ENCODE assay signal across 10 mouse cellular contexts in genomic region chr11:6410050-6410602, GRCm38 (mm10). TPM values are rescaled to one million over a fixed set of nuclear protein-coding genes. Genes with fewer than 3 reads are reported as not detected.
A peak's percentile ranks its signal among the peaks of the same experiment; 100 is the strongest.
DNase-seq lines count a peak whose midpoint lies in the region; ATAC-seq and TF ChIP-seq lines count a peak whose summit lies in the region.
"Had no signal": no experiment of that assay in that cellular context is flagged by ENCODE, and none has a peak within 500 bp of the region (broad histone marks: within the 10 kb centered on the region; RNA-seq: fewer than 3 reads in every experiment).

No protein-coding gene starts in this region.

- 49% methylated on average over 5 of the region's 5 CpGs for WGBS in embryonic facial prominence, embryonic 14.5 days

- intact Hi-C loops in left cerebral cortex, adult 2 months (cut with DNase I), result loop anchor here (2.0 kb wide), 1 partner anchor 43 kb away; no protein-coding TSS in a partner anchor

- peaks cover 21% of the 10 kb centered on the region for H3K36me3 ChIP-seq in G1E (replicated peaks)
- H3K36me3 ChIP-seq in embryonic facial prominence, embryonic 14.5 days (ENCODE audit: control insufficient read depth, insufficient read depth, low read length), result peaks cover 4% of the 10 kb centered on the region

- no peak for TF ChIP-seq CTCF in left cerebral cortex, adult 2 months (IDR thresholded peaks at IDR 0.05)
- TF ChIP-seq CTCF in G1E (IDR thresholded peaks at IDR 0.05; ENCODE audit: low read depth, low read length), result no peak

- DNase-seq in left cerebral cortex, adult 2 months (ENCODE audit: extremely low spot score in 1 of 2, low spot score in 2 of 2), result no peak
- DNase-seq in left cerebral cortex, adult 18-20 months (ENCODE audit: low spot score in 2 of 2), result no peak
- DNase-seq in G1E (ENCODE audit: low spot score), result no peak
- peak; percentile 34 for DNase-seq in embryonic facial prominence, embryonic 14.5 days (ENCODE audit: low spot score)
- peak; percentile 70 for DNase-seq in thymus, postnatal 25 days
- DNase-seq in cerebellum, postnatal 4 days (ENCODE audit: low spot score in 2 of 2), result no peak
- DNase-seq: lung, postnatal 36 days had no signal

- peak overlapping the region; percentile 53; the same call in 1 of the 2 replicates for H3K27ac ChIP-seq in left cerebral cortex, adult 2 months
- H3K27ac ChIP-seq in embryonic facial prominence, embryonic 14.5 days (replicated peaks; ENCODE audit: low read depth, low read length), result no peak overlapping the region; the same call in 1 of the 2 replicates
- H3K27ac ChIP-seq: forebrain, embryonic 10.5 days had no signal

- H3K4me3 ChIP-seq in left cerebral cortex, adult 2 months, result no peak overlapping the region
- H3K4me3 ChIP-seq in G1E (ENCODE audit: low read depth, low read length), result no peak overlapping the region; the same call in 1 of the 2 replicates
- no peak overlapping the region for H3K4me3 ChIP-seq in embryonic facial prominence, embryonic 14.5 days (ENCODE audit: low read depth, low read length)
- H3K4me3 ChIP-seq: forebrain, embryonic 10.5 days had no signal

- no peak overlapping the region for H3K9ac ChIP-seq in embryonic facial prominence, embryonic 14.5 days (ENCODE audit: low read depth, low read length)

- 0 out of 2 replicates have a peak, but pooled peaks have one; percentile 12 for ATAC-seq in G1E (ENCODE audit: extremely low read depth, insufficient number of reproducible peaks, low FRiP score, poor library complexity, severe bottlenecking)
- ATAC-seq in embryonic facial prominence, embryonic 14.5 days (ENCODE audit: low read depth), result no peak
- ATAC-seq in megakaryocyte-erythroid progenitor cell, adult 5-6 weeks (replicated peaks; ENCODE audit: low FRiP score, low TSS enrichment, poor library complexity, severe bottlenecking), result no peak
- ATAC-seq: hindbrain, embryonic 16.5 days had no signal

- H3K4me1 ChIP-seq in G1E (ENCODE audit: insufficient read depth, low read depth, low read length), result peaks cover 43% of the 10 kb centered on the region
- H3K4me1 ChIP-seq in embryonic facial prominence, embryonic 14.5 days (ENCODE audit: control insufficient read depth, insufficient read depth, low read length), result peaks cover 33% of the 10 kb centered on the region

- H3K4me2 ChIP-seq in embryonic facial prominence, embryonic 14.5 days (ENCODE audit: low read depth, low read length), result no peak overlapping the region

- no peaks in the 10 kb centered on the region for H3K9me3 ChIP-seq in G1E (replicated peaks)
- H3K9me3 ChIP-seq in embryonic facial prominence, embryonic 14.5 days (ENCODE audit: control insufficient read depth, low read length), result no peaks in the 10 kb centered on the region
- H3K9me3 ChIP-seq: forebrain, embryonic 10.5 days had no signal

- no peaks in the 10 kb centered on the region for H3K27me3 ChIP-seq in G1E (ENCODE audit: insufficient read depth, low read length)
- H3K27me3 ChIP-seq in embryonic facial prominence, embryonic 14.5 days (replicated peaks; ENCODE audit: control insufficient read depth, insufficient read depth, low read length), result no peaks in the 10 kb centered on the region

RNA-seq across cellular contexts. Expression of gene Ppia, which starts 5.1 kb away (rescaled TPM):
- 1,000 to 10,000 TPM; 1,634 to 1,792 TPM for total RNA-seq in left cerebral cortex, adult 2 months (2021)
- total RNA-seq in left cerebral cortex, adult 18-20 months (2021), result 1,000 to 10,000 TPM; 1,850 TPM
- 1,642 and 2,027 TPM in 2 replicates for total RNA-seq in G1E (2014; fragmentation: Nextera tagmentation)
- 3,073 and 3,673 TPM in 2 replicates for total RNA-seq in G1E (2017)
- 182 and 196 TPM in 2 replicates for polyA plus RNA-seq in G1E (2012)
- 4,672 and 4,857 TPM in 2 replicates for polyA plus RNA-seq in embryonic facial prominence, embryonic 14.5 days (2014; fragmentation: Nextera tagmentation; extraction: Ambion mirVana)
- total RNA-seq in megakaryocyte-erythroid progenitor cell, adult 5-6 weeks (2014; fragmentation: Nextera tagmentation), result 3,823 and 4,304 TPM in 2 replicates
- total RNA-seq in megakaryocyte-erythroid progenitor cell, adult 5-6 weeks (2017), result 1,965 and 1,971 TPM in 2 replicates

RNA-seq across cellular contexts. Expression of gene Zmiz2, which starts 21.3 kb away (rescaled TPM):
- 100 to 1,000 TPM; 226 to 228 TPM for total RNA-seq in left cerebral cortex, adult 2 months (2021)
- 100 to 1,000 TPM; 217 to 224 TPM for total RNA-seq in left cerebral cortex, adult 18-20 months (2021)
- total RNA-seq in G1E (2014; fragmentation: Nextera tagmentation) (63.4 and 75.4 TPM in 2 replicates), G1E (2017) (6.0 and 7.1 TPM in 2 replicates)
- 245 and 292 TPM in 2 replicates for polyA plus RNA-seq in G1E (2012)
- polyA plus RNA-seq in embryonic facial prominence, embryonic 14.5 days (2014; fragmentation: Nextera tagmentation; extraction: Ambion mirVana), result 11.2 and 12.4 TPM in 2 replicates
- 65.9 and 70.0 TPM in 2 replicates for total RNA-seq in megakaryocyte-erythroid progenitor cell, adult 5-6 weeks (2014; fragmentation: Nextera tagmentation)
- total RNA-seq in megakaryocyte-erythroid progenitor cell, adult 5-6 weeks (2017), result 5.6 and 10.4 TPM in 2 replicates

RNA-seq across cellular contexts. Expression of gene H2afv, which starts 34.1 kb away (rescaled TPM):
- 10 to 100 TPM; 39.6 to 41.4 TPM for total RNA-seq in left cerebral cortex, adult 2 months (2021)
- total RNA-seq in left cerebral cortex, adult 18-20 months (2021), result 10 to 100 TPM; 41.4 to 42.5 TPM
- total RNA-seq in G1E (2014; fragmentation: Nextera tagmentation) (53.2 and 62.9 TPM in 2 replicates), G1E (2017) (77.3 and 92.1 TPM in 2 replicates)
- 68.1 and 97.5 TPM in 2 replicates for polyA plus RNA-seq in G1E (2012)
- polyA plus RNA-seq in embryonic facial prominence, embryonic 14.5 days (2014; fragmentation: Nextera tagmentation; extraction: Ambion mirVana), result 428 and 463 TPM in 2 replicates
- 144 and 178 TPM in 2 replicates for total RNA-seq in megakaryocyte-erythroid progenitor cell, adult 5-6 weeks (2014; fragmentation: Nextera tagmentation)
- 85.9 and 103 TPM in 2 replicates for total RNA-seq in megakaryocyte-erythroid progenitor cell, adult 5-6 weeks (2017)

Comparison
In these comparisons a context has a peak if more than half of its experiments do, and no peak if none do; other contexts are left out.
1. DNase-seq: peak in embryonic facial prominence, embryonic 14.5 days (single experiment) and thymus, postnatal 25 days (single experiment); none in left cerebral cortex, adult 2 months (0 of 2), left cerebral cortex, adult 18-20 months (0 of 2), G1E (single experiment) and cerebellum, postnatal 4 days (0 of 2).